Mouse (Mus musculus) bone marrow, adult 2 months (tissue): ENCODE data around the gene Gpatch8.

Experiments
- CTCF ChIP-seq: fragments of 200-500 bp; IDR thresholded peaks from 2 replicates; pipeline ENCODE4 v1.5.1; 2011; ENCODE audit warnings: low read length, control low read depth; ENCODE audit not compliant: control insufficient read depth, insufficient read depth
- POLR2A ChIP-seq: fragments of 200-500 bp; IDR thresholded peaks from 2 replicates; pipeline ENCODE4 v1.6.1; 2011; ENCODE audit warnings: low read depth, mild to moderate bottlenecking, control low read depth, low read length, borderline replicate concordance; ENCODE audit not compliant: control insufficient read depth

- no peak for TF ChIP-seq CTCF
- no peak for TF ChIP-seq POLR2A
Measured at GRCm38 (mm10) chr11:102582016-102582610, 25.9 kb upstream of the Gpatch8 start.
